In the genomic region with DNA sequence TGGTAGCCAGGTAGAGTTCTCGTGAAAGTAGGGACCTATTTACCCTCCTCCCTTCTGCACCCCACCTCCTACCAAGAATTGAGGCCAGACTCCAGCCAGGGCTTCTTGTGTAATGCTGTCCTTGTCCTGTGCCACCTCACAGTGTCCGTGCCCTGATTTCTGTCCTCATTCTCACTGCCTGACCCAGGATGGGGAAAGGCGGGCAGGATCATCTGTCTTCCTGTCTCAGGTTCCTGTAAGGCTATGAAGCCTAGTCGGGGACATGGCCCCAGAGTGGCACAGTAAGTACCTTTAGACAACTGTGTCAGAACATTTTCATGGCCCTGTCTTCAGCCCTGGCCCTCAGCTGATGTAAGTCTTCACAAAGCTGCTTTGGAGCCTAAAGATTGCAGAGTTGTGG, we compare ENCODE assay signal across 23 mouse cellular contexts. TPM values are rescaled to one million over a fixed set of nuclear protein-coding genes. Genes with fewer than 3 reads are reported as not detected.
DNase-seq lines count a peak whose midpoint lies in the region; ATAC-seq lines count a peak whose summit lies in the region.
"Had no signal": no experiment of that assay in that cellular context is flagged by ENCODE, and none has a peak within 500 bp of the region (broad histone marks: within the 10 kb centered on the region; RNA-seq: fewer than 3 reads in every experiment).

No protein-coding gene starts in this region.

- H3K36me3 ChIP-seq in heart, embryonic 13.5 days = no peaks in the 10 kb centered on the region
- H3K36me3 ChIP-seq in heart, embryonic 11.5 days (ENCODE audit: control insufficient read depth, insufficient read depth, low read length) = no peaks in the 10 kb centered on the region
- H3K36me3 ChIP-seq: embryonic facial prominence, embryonic 12.5 days; hindbrain, embryonic 12.5 days; limb, embryonic 12.5 days; liver, embryonic 13.5 days; midbrain, embryonic 12.5 days; neural tube, embryonic 15.5 days had no signal

- peaks cover 46% of the 10 kb centered on the region for H3K4me1 ChIP-seq in heart, embryonic 13.5 days
- peaks cover 22% of the 10 kb centered on the region for H3K4me1 ChIP-seq in heart, embryonic 11.5 days (ENCODE audit: control insufficient read depth, insufficient read depth, low read length)
- H3K4me1 ChIP-seq: liver, embryonic 13.5 days; midbrain, embryonic 12.5 days; neural tube, embryonic 15.5 days had no signal

- no peaks in the 10 kb centered on the region for H3K27me3 ChIP-seq in heart, embryonic 13.5 days (replicated peaks)
- no peaks in the 10 kb centered on the region for H3K27me3 ChIP-seq in heart, embryonic 11.5 days (ENCODE audit: control insufficient read depth, insufficient read depth, low read length)
- H3K27me3 ChIP-seq: embryonic facial prominence, embryonic 12.5 days; hindbrain, embryonic 12.5 days; limb, embryonic 12.5 days; liver, embryonic 13.5 days; midbrain, embryonic 12.5 days; neural tube, embryonic 15.5 days had no signal

- H3K9ac ChIP-seq in heart, embryonic 13.5 days = no peak overlapping the region
- H3K9ac ChIP-seq in heart, embryonic 11.5 days (ENCODE audit: low read depth, low read length) = no peak overlapping the region
- H3K9ac ChIP-seq: embryonic facial prominence, embryonic 12.5 days; forebrain, postnatal 0 days; hindbrain, embryonic 12.5 days; limb, embryonic 12.5 days; liver, embryonic 13.5 days; midbrain, embryonic 12.5 days; neural tube, embryonic 15.5 days had no signal

- no peak overlapping the region for H3K4me2 ChIP-seq in heart, embryonic 13.5 days
- no peak overlapping the region for H3K4me2 ChIP-seq in heart, embryonic 11.5 days
- H3K4me2 ChIP-seq: embryonic facial prominence, embryonic 12.5 days; hindbrain, embryonic 12.5 days; limb, embryonic 12.5 days; liver, embryonic 13.5 days; midbrain, embryonic 12.5 days; neural tube, embryonic 15.5 days had no signal

- H3K27ac ChIP-seq in heart, embryonic 13.5 days (replicated peaks) = peak overlapping the region; percentile 82
- no peak overlapping the region for H3K27ac ChIP-seq in heart, embryonic 11.5 days (ENCODE audit: low read depth, low read length)
- H3K27ac ChIP-seq: embryonic facial prominence, embryonic 12.5 days; hindbrain, embryonic 12.5 days; liver, embryonic 13.5 days; midbrain, embryonic 12.5 days; neural tube, embryonic 15.5 days had no signal

- no peak for ATAC-seq in heart, embryonic 13.5 days (ENCODE audit: extremely low read depth, insufficient number of reproducible peaks, low FRiP score, low TSS enrichment)
- ATAC-seq in heart, embryonic 11.5 days (replicated peaks; ENCODE audit: insufficient number of reproducible peaks, low FRiP score, low TSS enrichment) = no peak
- ATAC-seq: CD4-positive, CD25-positive, alpha-beta regulatory T cell, adult 4 months; forebrain, postnatal 0 days; intestine, postnatal 0 days had no signal

- peak; percentile 41 for DNase-seq in cerebellum, adult 9-11 months
- no peak for DNase-seq in cerebellum, postnatal 4 days (ENCODE audit: low spot score in 2 of 2)
- DNase-seq in adrenal gland, adult 8-10 months = peak; percentile 86
- peak; percentile 57 to 81 for DNase-seq in adrenal gland, postnatal 36 days
- DNase-seq in yolk sac, embryonic 10.5 days (ENCODE audit: low spot score) = no peak
- DNase-seq: cerebellum, adult 11-12 months; forebrain, postnatal 0 days; kidney, postnatal 4 days; liver, embryonic 13.5 days; lung, postnatal 14 days; right cerebral cortex, adult 18-20 months; right cerebral cortex, postnatal 4 days; thymus, adult 18-20 months; thymus, postnatal 36 days had no signal

- H3K9me3 ChIP-seq in heart, embryonic 13.5 days = no peaks in the 10 kb centered on the region
- H3K9me3 ChIP-seq in heart, embryonic 11.5 days (replicated peaks; ENCODE audit: control insufficient read depth, low read length) = no peaks in the 10 kb centered on the region
- H3K9me3 ChIP-seq: embryonic facial prominence, embryonic 12.5 days; hindbrain, embryonic 12.5 days; limb, embryonic 12.5 days; liver, embryonic 13.5 days; midbrain, embryonic 12.5 days; neural tube, embryonic 15.5 days had no signal

- no peak overlapping the region for H3K4me3 ChIP-seq in heart, embryonic 13.5 days
- H3K4me3 ChIP-seq in heart, embryonic 11.5 days (ENCODE audit: low read depth, low read length) = no peak overlapping the region
- H3K4me3 ChIP-seq: embryonic facial prominence, embryonic 12.5 days; hindbrain, embryonic 12.5 days; limb, embryonic 12.5 days; liver, embryonic 13.5 days; midbrain, embryonic 12.5 days; neural tube, embryonic 15.5 days had no signal

- 77% methylated on average over 4 of the region's 4 CpGs for WGBS in heart, embryonic 13.5 days
- 77% methylated on average over 4 of the region's 4 CpGs for WGBS in heart, embryonic 11.5 days (ENCODE audit: insufficient replicate concordance)

RNA-seq across cellular contexts. Expression of a gene that starts 12.7 kb away (rescaled TPM):
- 36.7 and 40.9 TPM in 2 replicates for polyA plus RNA-seq in heart, embryonic 13.5 days (2015; fragmentation: Nextera tagmentation; extraction: Ambion mirVana)
- polyA plus RNA-seq in heart, embryonic 11.5 days (2014; fragmentation: Nextera tagmentation; extraction: Ambion mirVana) = 25.5 and 28.1 TPM in 2 replicates
- total RNA-seq in adrenal gland, adult 8-10 months (2022) = 100 to 1,000 TPM; 118 to 213 (median 160) TPM
- 100 to 1,000 TPM; 101 to 162 TPM for total RNA-seq in adrenal gland, postnatal 36 days (2021)

RNA-seq across cellular contexts. Expression of a gene that starts 15.5 kb away (rescaled TPM):
- polyA plus RNA-seq in heart, embryonic 13.5 days (2015; fragmentation: Nextera tagmentation; extraction: Ambion mirVana) = 9.1 and 10.3 TPM in 2 replicates
- 10.3 and 12.3 TPM in 2 replicates for polyA plus RNA-seq in heart, embryonic 11.5 days (2014; fragmentation: Nextera tagmentation; extraction: Ambion mirVana)
- 10 to 100 TPM; 31.0 to 39.7 (median 33.2) TPM for total RNA-seq in adrenal gland, adult 8-10 months (2022)
- 10 to 100 TPM; 25.5 to 33.2 TPM for total RNA-seq in adrenal gland, postnatal 36 days (2021)

Comparison
In these comparisons a context has a peak if more than half of its experiments do, and no peak if none do; other contexts are left out.
1. DNase-seq: peak in cerebellum, adult 9-11 months (single experiment), adrenal gland, adult 8-10 months (single experiment) and adrenal gland, postnatal 36 days (2 of 2); none in cerebellum, postnatal 4 days (0 of 2) and yolk sac, embryonic 10.5 days (single experiment).